In genomic region chr7:64741333-64742307, GRCm38 (mm10) we compare ENCODE assay signal across 8 mouse cellular contexts.
DNase-seq lines count a peak whose midpoint lies in the region; ATAC-seq and TF ChIP-seq lines count a peak whose summit lies in the region.

No protein-coding gene starts in this region.

- no peak overlapping the region for H3K27ac ChIP-seq in cerebellum, adult 2 months (ENCODE audit: insufficient read depth, low read length)
- H3K27ac ChIP-seq in intestine, postnatal 0 days (ENCODE audit: low read depth, low read length) = no peak overlapping the region
- H3K27ac ChIP-seq in midbrain, embryonic 12.5 days (replicated peaks) = no peak overlapping the region
- no peak overlapping the region for H3K27ac ChIP-seq in small intestine, adult 2 months (ENCODE audit: insufficient read depth, low read depth, low read length)

- no peak overlapping the region for H3K4me2 ChIP-seq in intestine, postnatal 0 days (replicated peaks; ENCODE audit: low read depth)
- no peak overlapping the region for H3K4me2 ChIP-seq in midbrain, embryonic 12.5 days (replicated peaks)

- WGBS in cerebellum, adult 2 months = 22% methylated on average over 8 of the region's 8 CpGs
- 29% methylated on average over 8 of the region's 8 CpGs for WGBS in intestine, postnatal 0 days
- WGBS in midbrain, embryonic 12.5 days = 36% methylated on average over 8 of the region's 8 CpGs
- 27% methylated on average over 8 of the region's 8 CpGs for WGBS in small intestine, adult 2 months

- no peak overlapping the region for H3K9ac ChIP-seq in intestine, postnatal 0 days (ENCODE audit: low read depth, low read length)
- H3K9ac ChIP-seq in midbrain, embryonic 12.5 days (replicated peaks) = no peak overlapping the region

- no peaks in the 10 kb centered on the region for H3K9me3 ChIP-seq in intestine, postnatal 0 days (ENCODE audit: control insufficient read depth)
- H3K9me3 ChIP-seq in midbrain, embryonic 12.5 days = no peaks in the 10 kb centered on the region

- TF ChIP-seq POLR2A in cerebellum, adult 2 months (IDR thresholded peaks at IDR 0.05; ENCODE audit: borderline replicate concordance, insufficient read depth, low read length) = no peak
- no peak for TF ChIP-seq POLR2A in small intestine, adult 2 months (IDR thresholded peaks at IDR 0.05; ENCODE audit: low read depth, low read length)

- H3K27me3 ChIP-seq in cerebellum, adult 2 months (ENCODE audit: control insufficient read depth, insufficient read depth, low read length) = no peaks in the 10 kb centered on the region
- no peaks in the 10 kb centered on the region for H3K27me3 ChIP-seq in intestine, postnatal 0 days (replicated peaks; ENCODE audit: control insufficient read depth, insufficient read depth, low read length)
- H3K27me3 ChIP-seq in midbrain, embryonic 12.5 days = peaks cover 19% of the 10 kb centered on the region
- H3K27me3 ChIP-seq in small intestine, adult 2 months (ENCODE audit: control insufficient read depth, insufficient read depth, low read length) = no peaks in the 10 kb centered on the region

- peak; percentile 97 for TF ChIP-seq CTCF in cerebellum, adult 2 months (IDR thresholded peaks at IDR 0.05; ENCODE audit: borderline replicate concordance, insufficient read depth, low read depth, low read length)
- peak; percentile 94 for TF ChIP-seq CTCF in intestine, postnatal 0 days (IDR thresholded peaks at IDR 0.05; ENCODE audit: low read depth)
- TF ChIP-seq CTCF in small intestine, adult 2 months (IDR thresholded peaks at IDR 0.05; ENCODE audit: extremely low read depth, insufficient read length, insufficient replicate concordance, low read depth, low read length) = peak; percentile 68; the same call in 1 of the 2 replicates

- H3K36me3 ChIP-seq in intestine, postnatal 0 days (ENCODE audit: control insufficient read depth, insufficient read depth) = no peaks in the 10 kb centered on the region
- H3K36me3 ChIP-seq in midbrain, embryonic 12.5 days = peaks cover 47% of the 10 kb centered on the region
- no peaks in the 10 kb centered on the region for H3K36me3 ChIP-seq in small intestine, adult 2 months (ENCODE audit: control insufficient read depth, insufficient read depth, low read length)

- H3K4me1 ChIP-seq in cerebellum, adult 2 months (ENCODE audit: control insufficient read depth, insufficient read depth, low read length) = peaks cover 10% of the 10 kb centered on the region
- no peaks in the 10 kb centered on the region for H3K4me1 ChIP-seq in intestine, postnatal 0 days (replicated peaks; ENCODE audit: control insufficient read depth, insufficient read depth, low read length)
- H3K4me1 ChIP-seq in midbrain, embryonic 12.5 days = peaks cover 19% of the 10 kb centered on the region
- H3K4me1 ChIP-seq in small intestine, adult 2 months (ENCODE audit: control insufficient read depth, insufficient read depth, insufficient read length, low read length) = no peaks in the 10 kb centered on the region

- no peak overlapping the region for H3K4me3 ChIP-seq in cerebellum, adult 2 months (replicated peaks; ENCODE audit: insufficient read depth, low read depth, low read length)
- no peak overlapping the region for H3K4me3 ChIP-seq in intestine, postnatal 0 days (ENCODE audit: low read depth, low read length)
- no peak overlapping the region for H3K4me3 ChIP-seq in midbrain, embryonic 12.5 days
- no peak overlapping the region for H3K4me3 ChIP-seq in small intestine, adult 2 months (ENCODE audit: low read depth, low read length)

- peak; percentile 64 for DNase-seq in CD4-positive, CD25-positive, alpha-beta regulatory T cell, adult 2 months (ENCODE audit: low read depth, low spot score)
- peak; percentile 66 to 83 for DNase-seq in cerebellum, adult 2 months
- peak; percentile 91 to 94 for DNase-seq in left cerebral cortex, postnatal 14 days (ENCODE audit: low spot score in 2 of 2)

- intact Hi-C loops in left cerebral cortex, postnatal 14 days (cut with DNase I) = loop anchor here (5.0 kb wide), 3 partner anchors 239 to 574 kb away; partner anchors contain the start of genes Apba2, Mcee and Mphosph10

- ATAC-seq in CD4-positive, CD25-positive, alpha-beta regulatory T cell, adult 4 months = no peak
- ATAC-seq in frontal cortex, adult (ENCODE audit: low TSS enrichment) = peak; percentile 63
- no peak for ATAC-seq in intestine, postnatal 0 days
- peak; percentile 84 for ATAC-seq in midbrain, embryonic 12.5 days (ENCODE audit: low FRiP score, low read depth)

Comparison
In these comparisons a context has a peak if more than half of its experiments do, and no peak if none do; other contexts are left out.
1. ATAC-seq: peak in frontal cortex, adult (single experiment) and midbrain, embryonic 12.5 days (single experiment); none in CD4-positive, CD25-positive, alpha-beta regulatory T cell, adult 4 months (single experiment) and intestine, postnatal 0 days (single experiment).
2. Peak in every context shown above with its lines, with median percentiles within 50 percentile points of each other: DNase-seq and CTCF ChIP-seq.